Comparison of ENCODE assay signal across 20 mouse cellular contexts in genomic region chr2:65228426-65228825, GRCm38 (mm10). TPM values are rescaled to one million over a fixed set of nuclear protein-coding genes. Genes with fewer than 3 reads are reported as not detected.
DNase-seq lines count a peak whose midpoint lies in the region; ATAC-seq and TF ChIP-seq lines count a peak whose summit lies in the region.
"Had no signal": no experiment of that assay in that cellular context is flagged by ENCODE, and none has a peak within 500 bp of the region (broad histone marks: within the 10 kb centered on the region; RNA-seq: fewer than 3 reads in every experiment).

No protein-coding gene starts in this region.

- no peak for TF ChIP-seq POLR2A in embryonic fibroblast, embryonic 13.5 days (IDR thresholded peaks at IDR 0.05; ENCODE audit: low read depth, low read length)

- no peak overlapping the region for H3K4me3 ChIP-seq in limb, embryonic 13.5 days
- no peak overlapping the region for H3K4me3 ChIP-seq in limb, embryonic 10.5 days
- H3K4me3 ChIP-seq in embryonic fibroblast, embryonic 13.5 days (ENCODE audit: insufficient read depth, low read length): no peak overlapping the region
- no peak overlapping the region for H3K4me3 ChIP-seq in forebrain, postnatal 0 days (ENCODE audit: low read depth, low read length)
- H3K4me3 ChIP-seq: embryonic facial prominence, embryonic 12.5 days; forebrain, embryonic 12.5 days; hindbrain, embryonic 15.5 days had no signal

- H3K9ac ChIP-seq in limb, embryonic 13.5 days: no peak overlapping the region
- no peak overlapping the region for H3K9ac ChIP-seq in forebrain, postnatal 0 days
- H3K9ac ChIP-seq: embryonic facial prominence, embryonic 12.5 days; forebrain, embryonic 12.5 days; hindbrain, embryonic 15.5 days had no signal

- no peaks in the 10 kb centered on the region for H3K27me3 ChIP-seq in limb, embryonic 13.5 days
- H3K27me3 ChIP-seq in limb, embryonic 10.5 days (ENCODE audit: low read depth, poor library complexity, severe bottlenecking): no peaks in the 10 kb centered on the region
- no peaks in the 10 kb centered on the region for H3K27me3 ChIP-seq in forebrain, postnatal 0 days (ENCODE audit: insufficient read depth, low read length)
- H3K27me3 ChIP-seq: embryonic facial prominence, embryonic 12.5 days; forebrain, embryonic 12.5 days; hindbrain, embryonic 15.5 days had no signal

- 48% methylated on average over 7 of the region's 7 CpGs for WGBS in limb, embryonic 13.5 days
- WGBS in limb, embryonic 10.5 days: 80% methylated on average over 7 of the region's 7 CpGs
- WGBS in forebrain, postnatal 0 days: 93% methylated on average over 7 of the region's 7 CpGs

- no peaks in the 10 kb centered on the region for H3K9me3 ChIP-seq in limb, embryonic 13.5 days
- no peaks in the 10 kb centered on the region for H3K9me3 ChIP-seq in limb, embryonic 10.5 days (replicated peaks)
- no peaks in the 10 kb centered on the region for H3K9me3 ChIP-seq in forebrain, postnatal 0 days (ENCODE audit: low read length)
- H3K9me3 ChIP-seq: embryonic facial prominence, embryonic 12.5 days; forebrain, embryonic 12.5 days; hindbrain, embryonic 15.5 days had no signal

- peak; percentile 90 for DNase-seq in heart, adult 11 months
- DNase-seq in heart, adult 8-10 months (ENCODE audit: low spot score): no peak
- DNase-seq in limb, embryonic 10.5 days (ENCODE audit: low spot score): no peak
- no peak for DNase-seq in forebrain, postnatal 0 days
- no peak for DNase-seq in right cerebral cortex, postnatal 4 days
- DNase-seq: adrenal gland, postnatal 10 days; cerebellum, adult 11-12 months; cerebellum, adult 9-10 months; cerebellum, postnatal 25 days; heart, postnatal 36 days; kidney, adult 2 months had no signal

- no peak overlapping the region for H3K27ac ChIP-seq in limb, embryonic 13.5 days
- H3K27ac ChIP-seq in limb, embryonic 10.5 days: no peak overlapping the region
- peak overlapping the region; percentile 90 for H3K27ac ChIP-seq in embryonic fibroblast, embryonic 13.5 days (ENCODE audit: insufficient read depth, low read length)
- H3K27ac ChIP-seq in forebrain, postnatal 0 days (ENCODE audit: low read depth, low read length): no peak overlapping the region
- H3K27ac ChIP-seq: embryonic facial prominence, embryonic 12.5 days; forebrain, embryonic 12.5 days; hindbrain, embryonic 15.5 days had no signal

- H3K4me2 ChIP-seq in limb, embryonic 13.5 days (replicated peaks): no peak overlapping the region
- no peak overlapping the region for H3K4me2 ChIP-seq in forebrain, postnatal 0 days (ENCODE audit: low read depth)
- H3K4me2 ChIP-seq: embryonic facial prominence, embryonic 12.5 days; forebrain, embryonic 12.5 days; hindbrain, embryonic 15.5 days had no signal

- peaks cover 8% of the 10 kb centered on the region; the same call in 1 of the 2 replicates for H3K4me1 ChIP-seq in limb, embryonic 13.5 days
- peaks cover 5% of the 10 kb centered on the region; the same call in 1 of the 2 replicates for H3K4me1 ChIP-seq in limb, embryonic 10.5 days
- H3K4me1 ChIP-seq in embryonic fibroblast, embryonic 13.5 days (ENCODE audit: control insufficient read depth, insufficient read depth, low read length): peaks cover 22% of the 10 kb centered on the region
- no peaks in the 10 kb centered on the region for H3K4me1 ChIP-seq in forebrain, postnatal 0 days (ENCODE audit: insufficient read depth)
- H3K4me1 ChIP-seq: embryonic facial prominence, embryonic 12.5 days; forebrain, embryonic 12.5 days; hindbrain, embryonic 15.5 days had no signal

- H3K36me3 ChIP-seq in limb, embryonic 13.5 days: no peaks in the 10 kb centered on the region
- H3K36me3 ChIP-seq in limb, embryonic 10.5 days: no peaks in the 10 kb centered on the region
- no peaks in the 10 kb centered on the region for H3K36me3 ChIP-seq in forebrain, postnatal 0 days (ENCODE audit: insufficient read depth)
- H3K36me3 ChIP-seq: embryonic facial prominence, embryonic 12.5 days; forebrain, embryonic 12.5 days; G1E; hindbrain, embryonic 15.5 days had no signal

- ATAC-seq in limb, embryonic 13.5 days (ENCODE audit: low FRiP score, low read depth): peak; percentile 57
- ATAC-seq in forebrain, postnatal 0 days: no peak
- ATAC-seq: CD4-positive, CD25-positive, alpha-beta regulatory T cell, adult 4 months; forebrain, embryonic 16.5 days; intestine, embryonic 16.5 days had no signal

- no peak for TF ChIP-seq CTCF in embryonic fibroblast, embryonic 13.5 days (IDR thresholded peaks at IDR 0.05; ENCODE audit: borderline replicate concordance, insufficient read depth, low read length)
- TF ChIP-seq CTCF in forebrain, postnatal 0 days (IDR thresholded peaks at IDR 0.05; ENCODE audit: low read depth): no peak

RNA-seq across cellular contexts. Expression of gene Cobll1, which starts 10.8 kb away (rescaled TPM):
- total RNA-seq in heart, adult 8-10 months (2022): 10 to 100 TPM; 62.1 to 74.3 (median 67.0) TPM
- polyA plus RNA-seq in limb, embryonic 13.5 days (2015; fragmentation: Nextera tagmentation; extraction: Ambion mirVana): 2.3 and 3.0 TPM in 2 replicates
- polyA plus RNA-seq in limb, embryonic 10.5 days (2016; fragmentation: Nextera tagmentation; extraction: Ambion mirVana): 3.2 and 3.9 TPM in 2 replicates
- 15.0 and 25.5 TPM in 2 replicates for polyA plus RNA-seq in embryonic fibroblast, embryonic 13.5 days (2011; ENCODE audit: insufficient read length, low read depth, missing spikeins)
- 2.3 and 3.6 TPM in 2 replicates for total RNA-seq in forebrain, postnatal 0 days (2014; rRNA removed)
- 1.5 and 3.2 TPM in 2 replicates for polyA plus RNA-seq in forebrain, postnatal 0 days (2015; fragmentation: Nextera tagmentation; extraction: Ambion mirVana)
- polyA plus RNA-seq: G1E had no signal
